Mouse (Mus musculus): Measurements from ENCODE around the gene Gemin5. TPM values are rescaled to one million over a fixed set of nuclear protein-coding genes. Genes with fewer than 3 reads are reported as not detected.

Gemin5 gene
- polyA plus RNA-seq, 1 experiment, result 4.7 TPM

- WGBS, result 17% methylated on average over 12 of the region's 12 CpGs
Observed at GRCm38 (mm10) chr11:58093021-58093528, 75.3 kb downstream of the Gemin5 start, which contains the start of gene Gm12248. Gm12248 (minus strand) TSS chr11:58093134.

GRCm38 (mm10) chr11:58092541-58092940 is 75.8 kb downstream of the Gemin5 start:
- DNase-seq (ENCODE audit: low read depth, low spot score), result no peak
- WGBS, result 22% methylated on average over 4 of the region's 4 CpGs

More at GRCm38 (mm10) chr11:58093021-58093528, 75.3 kb downstream of the Gemin5 start, which contains the start of gene Gm12248:
- DNase-seq (ENCODE audit: low read depth, low spot score), result no peak

- WGBS, result 86% methylated on average over 6 of the region's 6 CpGs
- no peak for DNase-seq (ENCODE audit: low read depth, low spot score)
Observed at GRCm38 (mm10) chr11:58081716-58082115, 86.6 kb downstream of the Gemin5 start.

- 47% methylated on average over 4 of the region's 4 CpGs for WGBS
Observed at GRCm38 (mm10) chr11:58077270-58077669, 91.1 kb downstream of the Gemin5 start.

GRCm38 (mm10) chr11:58072978-58073377 is 95.4 kb downstream of the Gemin5 start:
- no peak for DNase-seq (ENCODE audit: low read depth, low spot score)
- 67% methylated on average over 3 of the region's 3 CpGs for WGBS

More at GRCm38 (mm10) chr11:58077270-58077669, 91.1 kb downstream of the Gemin5 start:
- DNase-seq (ENCODE audit: low read depth, low spot score), result no peak

Other genes with a start within 250 kb of the Gemin5 start
- gene Larp1, start 159.5 kb downstream of the Gemin5 start, polyA plus RNA-seq (2012; rRNA removed), result 34.5 and 38.4 TPM in 2 replicates
- gene Gm12248, start 75.4 kb downstream of the Gemin5 start, polyA plus RNA-seq (2012; rRNA removed), result 0.16 and 0.29 TPM in 2 replicates
- 40.0 and 41.2 TPM in 2 replicates for gene Cnot8, start 64.4 kb downstream of the Gemin5 start, polyA plus RNA-seq (2012; rRNA removed)
- 40.5 and 47.8 TPM in 2 replicates for gene Mrpl22, start 3.1 kb upstream of the Gemin5 start, polyA plus RNA-seq (2012; rRNA removed)
- 41.9 and 47.9 TPM in 2 replicates for gene Igtp, start 31.0 kb upstream of the Gemin5 start, polyA plus RNA-seq (2012; rRNA removed)
- gene Irgm2, start 31.1 kb upstream of the Gemin5 start, polyA plus RNA-seq (2012; rRNA removed), result 29.1 TPM in 2 replicates
- 0.09 and 0.19 TPM in 2 replicates for gene 4930438A08Rik, start 106.3 kb upstream of the Gemin5 start, polyA plus RNA-seq (2012; rRNA removed)
- gene Zfp692, start 138.5 kb upstream of the Gemin5 start, polyA plus RNA-seq (2012; rRNA removed), result 24.8 and 28.7 TPM in 2 replicates
- 16.6 and 20.8 TPM in 2 replicates for gene Zfp672, start 161.8 kb upstream of the Gemin5 start, polyA plus RNA-seq (2012; rRNA removed)
- 26.7 and 27.6 TPM in 2 replicates for gene Sh3bp5l, start 162.2 kb upstream of the Gemin5 start, polyA plus RNA-seq (2012; rRNA removed)
- 6,429 and 6,795 TPM in 2 replicates for gene Lypd8, start 210.5 kb upstream of the Gemin5 start, polyA plus RNA-seq (2012; rRNA removed)